Mouse (Mus musculus) induced T-regulatory cell, adult 2 months (primary cell): ENCODE measurements around the gene Crebl2.
A peak's percentile ranks its signal among the peaks of the same experiment; 100 is the strongest.

Experiments
- DNase-seq: peaks from one replicate; pipeline ENCODE4 v3.0.0-alpha.2; 2012; ENCODE audit warnings: low read depth

Gene Crebl2

DNA sequence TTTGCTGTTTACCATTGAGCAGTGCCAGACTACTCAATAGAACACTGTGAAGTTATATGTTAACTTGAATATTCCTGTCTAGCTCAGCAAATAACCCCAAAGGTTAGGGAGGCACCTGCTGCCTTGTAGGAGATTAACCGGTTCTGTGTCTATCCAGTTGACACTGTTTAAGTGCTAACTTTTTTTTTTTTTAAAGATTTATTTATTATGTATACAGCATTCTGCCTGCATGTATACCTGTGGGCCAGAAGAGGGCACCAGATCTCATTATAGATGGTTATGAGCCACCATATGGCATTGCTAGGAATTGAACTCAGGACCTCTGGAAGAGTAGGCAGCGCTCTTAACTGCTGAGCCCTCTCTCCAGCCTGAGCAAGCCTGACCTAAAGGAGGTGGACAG, 43.1 kb downstream of the Crebl2 start:
- DNase-seq: peak; percentile 56

- peak; percentile 44 for DNase-seq
Measured at GRCm38 (mm10) chr6:134876795-134877194, 46.8 kb downstream of the Crebl2 start.

DNA sequence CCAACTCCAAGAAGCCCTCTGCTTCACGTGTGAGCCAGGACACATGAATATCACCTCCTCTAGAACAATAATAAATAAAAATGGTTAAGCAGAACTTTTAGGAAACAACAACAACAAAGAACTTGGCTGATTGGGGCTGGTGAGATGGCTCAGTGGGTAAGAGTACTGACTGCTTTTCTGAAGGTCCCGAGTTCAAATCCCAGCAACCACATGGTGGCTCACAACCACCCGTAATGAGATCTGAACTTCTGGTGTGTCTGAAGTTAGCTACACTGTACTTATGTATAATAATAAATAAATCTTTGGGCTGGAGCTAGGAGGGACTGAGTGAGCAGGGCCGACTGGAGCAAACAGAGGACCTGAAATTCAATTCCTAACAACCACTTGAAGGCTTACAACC, 47.3 kb downstream of the Crebl2 start:
- no peak for DNase-seq

DNA sequence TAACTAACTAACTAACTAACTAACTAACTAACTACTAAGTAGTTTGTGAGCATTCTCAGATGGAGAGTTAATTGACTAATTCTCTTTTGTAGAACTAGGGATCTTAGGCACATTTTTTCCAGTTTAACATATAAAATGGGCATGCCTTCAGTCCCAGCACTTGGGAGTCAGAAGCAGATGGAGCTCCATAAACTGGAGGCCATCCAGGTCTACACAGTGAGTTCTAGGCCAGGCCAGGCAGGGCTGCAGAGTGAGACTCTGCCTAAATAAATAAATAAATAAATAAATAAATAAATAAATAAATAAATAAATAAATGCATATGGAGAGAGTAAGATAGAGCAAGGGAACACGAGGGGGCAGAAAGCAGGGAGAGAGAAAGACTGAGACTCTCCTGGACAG, 47.9 kb downstream of the Crebl2 start:
- no peak for DNase-seq

DNA sequence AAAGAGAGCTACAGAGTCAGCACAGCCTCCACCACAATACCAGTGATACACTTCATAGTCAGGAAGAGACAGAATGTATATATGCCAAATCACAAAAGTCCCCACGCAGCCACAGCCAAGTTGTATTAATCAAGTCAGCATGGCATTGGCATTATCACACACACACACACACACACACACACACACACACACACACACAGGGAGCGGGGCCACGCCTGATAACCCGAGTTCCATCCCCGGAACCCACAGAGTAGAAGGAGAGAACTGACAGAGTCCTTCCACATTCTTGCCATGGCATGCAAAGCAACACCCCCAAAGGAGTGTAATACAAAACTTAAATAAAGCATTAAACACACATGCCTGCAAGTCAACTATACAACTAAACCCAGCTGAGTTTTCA, 49.6 kb downstream of the Crebl2 start:
- no peak for DNase-seq

DNA sequence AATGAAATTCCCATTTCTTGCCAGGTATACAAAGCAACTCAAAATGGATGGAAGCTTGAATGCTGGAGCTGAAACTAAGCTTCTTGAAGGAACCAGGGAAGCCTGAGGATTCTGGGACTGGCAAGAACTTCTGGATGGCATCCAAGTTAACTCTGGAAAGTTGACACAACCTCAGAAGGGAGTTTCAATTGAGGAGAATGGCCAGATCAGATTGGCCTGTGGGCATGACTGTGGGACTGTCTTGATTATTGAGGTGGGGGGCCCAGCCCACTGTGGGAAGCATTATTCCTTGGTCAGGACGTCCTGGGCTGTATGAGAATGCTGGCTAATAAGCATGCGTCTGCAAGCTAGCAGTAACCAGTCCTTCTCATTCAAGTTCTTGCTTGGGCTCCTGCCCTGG, 50.1 kb downstream of the Crebl2 start:
- no peak for DNase-seq

- no peak for DNase-seq
Measured at GRCm38 (mm10) chr6:134883661-134884060, 53.7 kb downstream of the Crebl2 start.

GRCm38 (mm10) chr6:134885515-134885914, 55.6 kb downstream of the Crebl2 start:
- no peak for DNase-seq

- no peak for DNase-seq
Measured at GRCm38 (mm10) chr6:134886475-134886874, 56.5 kb downstream of the Crebl2 start.

- DNase-seq: no peak
Measured at GRCm38 (mm10) chr6:134887008-134887407, 57.1 kb downstream of the Crebl2 start.

- DNase-seq: no peak
Measured at GRCm38 (mm10) chr6:134887711-134888449, 57.9 kb downstream of the Crebl2 start.

GRCm38 (mm10) chr6:134888563-134889017, 58.6 kb downstream of the Crebl2 start:
- DNase-seq: no peak

DNA sequence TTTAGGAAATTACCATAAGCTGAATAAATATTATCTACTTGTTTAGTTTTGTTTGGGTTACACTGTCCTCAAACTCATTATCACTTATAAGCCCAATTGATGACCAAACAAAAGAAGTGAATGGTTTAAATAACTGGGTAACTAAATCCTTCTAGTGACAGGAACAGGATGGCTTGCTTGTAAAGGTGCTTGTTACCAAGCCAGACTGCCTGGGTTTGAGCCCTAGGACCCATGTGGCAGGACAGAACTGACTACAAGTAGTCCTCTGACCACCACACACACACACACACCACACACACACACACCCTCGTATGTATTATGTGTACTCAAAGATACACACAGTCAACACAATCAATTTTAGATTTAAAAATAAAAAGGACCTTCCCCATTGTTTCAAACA, 59.8 kb downstream of the Crebl2 start:
- no peak for DNase-seq

- DNase-seq: no peak
Measured at GRCm38 (mm10) chr6:134890436-134890835, 60.5 kb downstream of the Crebl2 start.

- DNase-seq: no peak
Measured at GRCm38 (mm10) chr6:134896570-134897436, 66.8 kb downstream of the Crebl2 start.

DNA sequence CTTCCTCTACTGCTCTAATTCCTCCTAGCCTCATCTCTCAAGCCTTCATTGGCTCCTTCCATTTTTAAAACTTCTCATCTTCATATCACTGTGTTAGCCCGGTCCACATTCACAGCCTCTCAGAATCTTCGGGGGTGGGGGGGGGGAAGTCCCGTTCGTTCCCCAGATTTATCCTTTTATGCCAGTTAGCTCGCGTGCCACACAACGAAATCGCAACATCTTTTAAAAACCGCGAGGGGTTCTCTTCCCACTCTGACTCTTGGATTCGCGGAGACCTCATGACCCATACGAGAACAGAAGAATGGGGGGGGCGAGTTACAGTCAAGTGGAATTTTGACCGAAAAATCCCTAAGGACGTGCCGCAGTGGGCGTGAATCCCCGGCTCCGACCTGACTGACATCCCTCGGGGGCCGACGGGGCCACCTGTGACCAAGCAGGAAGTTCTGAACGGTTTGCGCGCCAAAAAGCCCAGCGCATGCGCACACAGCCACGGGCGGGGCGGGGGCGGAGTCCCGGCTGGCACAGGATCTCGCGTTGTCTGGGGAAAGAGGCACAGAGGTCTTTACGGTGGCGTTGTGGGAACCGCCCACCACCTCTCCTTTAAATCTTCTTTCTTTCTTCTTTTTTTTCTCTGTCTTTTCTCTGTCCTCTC, 67.6 kb downstream of the Crebl2 start:
- peak; percentile 98 for DNase-seq

- DNase-seq: peak; percentile 93
Measured at GRCm38 (mm10) chr6:134898095-134898965, 68.4 kb downstream of the Crebl2 start, which contains the start of gene Gpr19. TSS of gene Gpr19 (minus strand) at chr6:134898578.

GRCm38 (mm10) chr6:134903368-134903767, 73.4 kb downstream of the Crebl2 start:
- DNase-seq: peak; percentile 79

DNA sequence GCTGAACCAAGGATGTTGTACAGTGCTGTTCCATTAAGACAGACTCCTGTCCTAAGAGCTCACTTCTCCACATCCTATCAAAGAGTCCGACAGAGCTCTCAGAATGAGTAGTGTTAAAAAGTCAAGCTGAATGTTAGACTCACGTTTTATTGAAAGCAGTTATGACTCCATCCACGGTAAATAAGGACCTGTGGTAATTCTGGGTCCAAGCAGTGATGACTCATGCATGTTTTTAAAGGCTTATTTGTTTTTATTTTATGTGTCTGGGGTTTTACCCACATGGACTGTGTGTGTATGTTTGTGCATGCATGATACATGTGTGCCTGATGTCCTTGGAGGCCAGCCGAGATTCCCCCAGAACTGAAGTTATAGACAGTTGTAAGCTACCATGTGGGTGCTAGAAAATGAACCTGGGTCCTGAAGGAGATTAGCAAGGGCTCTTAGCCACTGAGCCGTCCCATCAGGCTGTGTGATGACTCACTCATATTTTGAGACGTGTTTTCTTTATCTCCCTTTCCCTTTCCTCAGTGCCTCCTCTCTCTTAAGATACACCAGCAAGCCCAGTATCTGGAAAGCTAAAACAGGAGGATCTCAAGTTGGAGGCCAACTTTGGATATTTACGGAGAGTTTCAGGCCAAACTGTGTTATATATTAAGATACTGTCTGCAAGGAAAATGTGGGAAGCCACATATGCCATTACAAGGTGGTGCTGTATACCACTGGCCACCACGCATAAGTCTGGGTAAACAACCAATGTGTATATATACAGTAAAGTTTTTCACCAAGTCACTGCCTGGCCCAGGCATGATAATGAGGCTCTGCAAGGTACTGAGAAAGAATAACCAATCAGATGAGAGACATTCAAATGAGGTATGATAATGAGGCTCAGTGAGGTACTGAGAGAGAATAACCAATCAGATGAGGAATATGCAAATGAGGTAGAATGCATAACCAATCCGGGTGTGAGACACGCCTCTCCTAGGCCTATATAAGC, 74.2 kb downstream of the Crebl2 start:
- peak; percentile 62 for DNase-seq

DNA sequence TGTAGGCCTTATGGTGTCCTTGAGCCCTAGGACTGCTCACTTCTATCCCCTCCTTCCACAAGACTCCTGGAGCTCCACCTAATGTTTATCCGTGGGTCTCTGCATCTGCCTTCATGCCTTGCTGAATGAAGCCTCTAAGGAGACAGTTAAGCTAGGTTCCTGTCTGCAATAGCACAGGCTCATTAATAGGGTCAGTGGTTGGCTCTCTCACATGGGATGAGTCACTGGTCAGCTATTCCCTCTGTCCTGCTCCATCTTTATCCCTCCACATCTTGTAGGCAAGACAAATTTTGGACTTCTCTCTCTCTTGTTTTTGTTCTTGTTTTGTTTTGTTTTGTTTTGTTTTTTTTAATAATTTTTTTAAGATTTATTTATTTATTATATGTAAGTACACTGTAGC, 75.9 kb downstream of the Crebl2 start:
- no peak for DNase-seq
